Mouse (Mus musculus): Measurements from ENCODE around the gene Per1. TPM values are rescaled to one million over a fixed set of nuclear protein-coding genes. Genes with fewer than 3 reads are reported as not detected.

Gene Per1
- polyA plus RNA-seq, 1 experiment from 2014 or later: 13.4 TPM

DNA sequence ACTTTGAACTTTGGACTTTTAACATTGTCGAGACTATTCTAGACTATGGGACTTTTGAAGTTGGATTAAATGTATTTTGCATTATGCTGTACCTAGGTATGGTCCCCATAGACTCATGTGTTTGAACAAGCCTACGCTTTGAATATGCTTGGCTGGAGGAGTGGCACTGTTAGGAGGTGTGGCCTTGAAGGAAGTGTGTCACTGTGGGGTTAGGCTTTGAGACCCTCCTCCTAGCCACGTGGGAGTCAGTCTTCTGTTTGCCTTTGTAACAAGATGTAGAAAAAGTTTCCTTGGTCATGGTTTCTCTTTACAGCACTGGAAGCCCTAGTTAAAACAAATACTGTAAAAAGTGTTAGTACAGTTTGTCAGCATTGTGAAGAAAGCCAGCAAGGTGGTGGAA, 41.2 kb upstream of the Per1 start:
- Histone ChIP-seq H3K9ac (ENCODE audit: low read length) (no peak overlapping the region), H3K4me1 (replicated peaks; ENCODE audit: control insufficient read depth, insufficient read depth, low read length) (peaks cover 6% of the 10 kb centered on the region), H3K9me3 (ENCODE audit: control insufficient read depth, low read length) (no peaks in the 10 kb centered on the region), H3K4me2 (ENCODE audit: low read length) (no peak overlapping the region), H3K27ac (ENCODE audit: low read depth) (no peak overlapping the region), H3K4me3 (ENCODE audit: low read depth, low read length) (no peak overlapping the region), H3K27me3 (replicated peaks; ENCODE audit: control insufficient read depth, insufficient read depth, low read length) (no peaks in the 10 kb centered on the region), H3K36me3 (ENCODE audit: control insufficient read depth, insufficient read depth, low read length) (peaks cover 45% of the 10 kb centered on the region)
- DNase-seq (ENCODE audit: low spot score): no peak
- WGBS: 70% methylated on average over 3 of the region's 3 CpGs
- ATAC-seq (replicated peaks; ENCODE audit: low FRiP score, low TSS enrichment, low read depth): no peak

- 59% methylated on average over 2 of the region's 2 CpGs for WGBS
- DNase-seq (ENCODE audit: low spot score) (no peak), ATAC-seq (replicated peaks; ENCODE audit: low FRiP score, low TSS enrichment, low read depth) (no peak)
- peak overlapping the region; percentile 80 for H3K4me2 ChIP-seq (ENCODE audit: low read length)
- H3K27me3 ChIP-seq (replicated peaks; ENCODE audit: control insufficient read depth, insufficient read depth, low read length): no peaks in the 10 kb centered on the region
- peak overlapping the region; percentile 8; the same call in 1 of the 2 replicates for H3K27ac ChIP-seq (ENCODE audit: low read depth)
- peak overlapping the region; percentile 78 for H3K4me3 ChIP-seq (ENCODE audit: low read depth, low read length)
- peaks cover 8% of the 10 kb centered on the region; the same call in 1 of the 2 replicates for H3K36me3 ChIP-seq (ENCODE audit: control insufficient read depth, insufficient read depth, low read length)
- peaks cover 21% of the 10 kb centered on the region for H3K4me1 ChIP-seq (replicated peaks; ENCODE audit: control insufficient read depth, insufficient read depth, low read length)
- H3K9ac ChIP-seq (ENCODE audit: low read length): peak overlapping the region; percentile 33
- no peaks in the 10 kb centered on the region for H3K9me3 ChIP-seq (ENCODE audit: control insufficient read depth, low read length)
Observed at GRCm38 (mm10) chr11:69058265-69058664, 36.8 kb upstream of the Per1 start.

DNA sequence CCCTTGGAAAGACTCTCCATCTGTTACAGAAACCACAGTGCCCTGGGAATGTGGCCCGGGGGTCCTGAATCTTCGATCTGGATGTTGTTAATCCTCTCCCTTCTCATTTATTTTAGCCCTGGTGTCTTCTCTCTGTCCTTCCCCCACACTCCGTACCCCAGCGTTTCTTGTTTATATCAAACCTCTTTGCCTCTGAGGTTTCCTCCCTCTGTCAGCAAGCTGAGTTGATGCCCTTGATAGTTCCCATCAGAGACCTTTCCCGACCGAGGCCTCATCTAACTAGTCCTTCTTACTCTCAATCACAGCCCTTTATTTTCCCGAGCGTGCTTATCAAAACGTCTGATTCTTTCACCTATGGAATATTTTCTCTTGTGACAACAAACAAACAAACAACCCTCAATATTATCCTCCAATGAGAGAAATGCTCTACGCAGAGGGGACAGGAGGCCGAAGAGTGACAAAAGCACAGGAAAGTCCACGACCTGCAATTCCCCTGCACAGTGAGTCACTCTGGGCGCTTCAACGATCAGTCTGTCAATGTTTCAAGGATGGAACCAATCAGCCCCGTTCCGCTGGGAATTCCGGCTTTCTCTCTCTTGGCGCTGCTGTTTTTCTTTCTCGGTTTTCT, 36.2 kb upstream of the Per1 start:
- peaks cover 21% of the 10 kb centered on the region for H3K4me1 ChIP-seq (replicated peaks; ENCODE audit: control insufficient read depth, insufficient read depth, low read length)
- no peaks in the 10 kb centered on the region for H3K27me3 ChIP-seq (replicated peaks; ENCODE audit: control insufficient read depth, insufficient read depth, low read length)
- ATAC-seq (replicated peaks; ENCODE audit: low FRiP score, low TSS enrichment, low read depth): peak; percentile 9
- H3K9me3 ChIP-seq (ENCODE audit: control insufficient read depth, low read length): no peaks in the 10 kb centered on the region
- DNase-seq (ENCODE audit: low spot score): no peak
- 1% methylated on average over 19 of the region's 19 CpGs for WGBS
- H3K4me2 ChIP-seq (ENCODE audit: low read length): peak overlapping the region; percentile 80
- peak overlapping the region; percentile 78 for H3K4me3 ChIP-seq (ENCODE audit: low read depth, low read length)
- H3K36me3 ChIP-seq (ENCODE audit: control insufficient read depth, insufficient read depth, low read length): peaks cover 2% of the 10 kb centered on the region; the same call in 1 of the 2 replicates
- peak overlapping the region; percentile 33 for H3K9ac ChIP-seq (ENCODE audit: low read length)
- peak overlapping the region; percentile 8 for H3K27ac ChIP-seq (ENCODE audit: low read depth)

- peak within 1 kb of the TSS; percentile 89 for H3K27ac ChIP-seq (ENCODE audit: low read depth)
- H3K4me1 ChIP-seq (replicated peaks; ENCODE audit: control insufficient read depth, insufficient read depth, low read length): peaks cover 21% of the 10 kb centered on the region
- no peaks in the 10 kb centered on the region for H3K9me3 ChIP-seq (ENCODE audit: control insufficient read depth, low read length)
- H3K27me3 ChIP-seq (replicated peaks; ENCODE audit: control insufficient read depth, insufficient read depth, low read length): no peaks in the 10 kb centered on the region
- H3K36me3 ChIP-seq (ENCODE audit: control insufficient read depth, insufficient read depth, low read length): no peaks in the 10 kb centered on the region
- under 1% methylated on average over 64 of the region's 64 CpGs for whole genome bisulfite sequencing
- H3K4me3 ChIP-seq (ENCODE audit: low read depth, low read length): peak within 1 kb of the TSS; percentile 78
- peak; percentile 93 for DNase-seq (ENCODE audit: low spot score)
- peak within 1 kb of the TSS; percentile 80 for H3K4me2 ChIP-seq (ENCODE audit: low read length)
- peak; percentile 89 for ATAC-seq (replicated peaks; ENCODE audit: low FRiP score, low TSS enrichment, low read depth)
- peak within 1 kb of the TSS; percentile 84 for H3K9ac ChIP-seq (ENCODE audit: low read length)
Observed at GRCm38 (mm10) chr11:69059357-69059974, 35.6 kb upstream of the Per1 start, which contains the start of gene Borcs6. Gene Borcs6 (plus strand): TSS chr11:69059717.

GRCm38 (mm10) chr11:69059975-69060411, 35.0 kb upstream of the Per1 start:
- H3K27me3 ChIP-seq (replicated peaks; ENCODE audit: control insufficient read depth, insufficient read depth, low read length): no peaks in the 10 kb centered on the region
- peak; percentile 82 for DNase-seq (ENCODE audit: low spot score)
- peak overlapping the region; percentile 78 for H3K4me3 ChIP-seq (ENCODE audit: low read depth, low read length)
- H3K4me1 ChIP-seq (replicated peaks; ENCODE audit: control insufficient read depth, insufficient read depth, low read length): peaks cover 21% of the 10 kb centered on the region
- ATAC-seq (replicated peaks; ENCODE audit: low FRiP score, low TSS enrichment, low read depth): peak; percentile 15; the same call in 1 of the 2 replicates
- no peaks in the 10 kb centered on the region for H3K36me3 ChIP-seq (ENCODE audit: control insufficient read depth, insufficient read depth, low read length)
- peak overlapping the region; percentile 80 for H3K4me2 ChIP-seq (ENCODE audit: low read length)
- H3K9ac ChIP-seq (ENCODE audit: low read length): peak overlapping the region; percentile 84
- H3K27ac ChIP-seq (ENCODE audit: low read depth): peak overlapping the region; percentile 89
- H3K9me3 ChIP-seq (ENCODE audit: control insufficient read depth, low read length): no peaks in the 10 kb centered on the region
- whole genome bisulfite sequencing: under 1% methylated on average over 47 of the region's 49 CpGs

DNA sequence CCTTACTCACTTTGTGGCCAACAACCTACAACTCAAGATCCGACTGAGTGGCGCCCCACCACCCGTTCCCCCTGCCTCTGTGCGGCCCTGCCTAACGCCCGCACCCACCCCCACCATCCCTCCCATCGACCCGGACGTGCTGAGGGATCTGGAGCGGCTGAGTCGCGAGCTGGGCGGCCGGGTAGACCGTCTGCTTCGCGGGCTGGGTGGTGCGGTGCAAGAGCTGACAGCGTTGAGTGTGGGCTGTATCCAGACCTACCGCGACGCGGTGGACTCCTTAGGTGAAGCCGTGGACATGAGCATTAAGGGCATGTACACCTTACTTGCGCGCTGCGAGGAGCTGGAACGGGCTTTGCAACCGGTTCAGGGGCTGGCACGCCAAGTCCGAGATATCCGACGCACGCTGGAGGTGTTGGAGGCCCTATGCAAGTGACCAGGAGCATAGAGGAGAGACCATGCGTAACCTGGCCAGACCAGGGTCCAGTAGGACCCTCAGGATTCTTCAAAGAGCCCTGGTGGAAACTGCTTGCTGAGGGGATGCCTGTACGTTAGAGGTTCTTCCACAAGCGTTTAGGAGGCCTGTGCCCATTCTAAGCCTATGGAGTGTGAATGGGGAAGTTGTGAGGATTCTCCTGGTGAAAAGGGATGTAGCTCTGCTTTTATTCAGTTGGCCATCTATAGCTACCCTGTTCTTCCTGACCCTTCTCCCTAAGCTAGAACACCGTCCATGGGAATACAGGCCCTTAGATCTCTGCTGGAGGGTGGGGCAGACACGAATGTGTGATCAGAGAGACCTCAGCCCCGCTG, 34.4 kb upstream of the Per1 start:
- Histone ChIP-seq H3K27ac (ENCODE audit: low read depth) (peak overlapping the region; percentile 89), H3K9ac (ENCODE audit: low read length) (peak overlapping the region; percentile 84), H3K4me2 (ENCODE audit: low read length) (peak overlapping the region; percentile 80), H3K36me3 (ENCODE audit: control insufficient read depth, insufficient read depth, low read length) (no peaks in the 10 kb centered on the region), H3K4me3 (ENCODE audit: low read depth, low read length) (peak overlapping the region; percentile 78), H3K9me3 (ENCODE audit: control insufficient read depth, low read length) (no peaks in the 10 kb centered on the region), H3K27me3 (replicated peaks; ENCODE audit: control insufficient read depth, insufficient read depth, low read length) (no peaks in the 10 kb centered on the region), H3K4me1 (replicated peaks; ENCODE audit: control insufficient read depth, insufficient read depth, low read length) (peaks cover 21% of the 10 kb centered on the region)
- 2% methylated on average over 40 of the region's 40 CpGs for WGBS
- no peak for DNase-seq (ENCODE audit: low spot score)
- ATAC-seq (replicated peaks; ENCODE audit: low FRiP score, low TSS enrichment, low read depth): no peak

DNA sequence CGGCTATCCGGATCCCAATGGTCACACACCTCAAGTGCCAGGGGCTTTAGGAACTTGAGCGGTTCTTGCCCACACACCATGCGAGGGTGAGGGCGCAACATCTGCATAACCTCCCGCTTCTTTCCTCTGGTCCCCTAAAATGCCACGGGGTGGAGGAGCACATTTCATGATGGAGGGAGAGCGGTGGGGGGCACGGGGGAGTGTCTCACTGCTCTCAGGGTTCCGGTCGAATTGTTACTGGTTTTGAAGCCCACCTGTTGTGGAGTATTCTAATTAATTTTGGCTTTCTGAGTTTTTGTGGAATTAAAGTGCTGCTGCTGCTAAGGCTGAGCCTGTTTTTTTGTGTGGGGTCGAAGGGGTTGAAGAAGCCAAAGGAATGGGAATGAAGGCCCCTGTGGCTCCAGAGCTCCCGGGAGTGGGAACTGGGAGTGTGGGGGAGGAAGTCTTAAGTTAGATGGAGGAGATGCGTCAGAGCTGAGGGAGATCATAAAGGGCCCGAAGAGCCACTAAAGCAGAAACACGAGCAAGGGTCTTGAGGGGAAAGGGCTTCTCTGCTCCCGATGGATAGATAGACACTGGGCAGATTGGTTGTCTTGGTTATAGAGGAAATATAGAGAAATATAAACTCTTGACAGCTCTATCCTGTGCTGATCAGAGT, 33.6 kb upstream of the Per1 start:
- Histone ChIP-seq H3K27ac (ENCODE audit: low read depth) (no peak overlapping the region), H3K36me3 (ENCODE audit: control insufficient read depth, insufficient read depth, low read length) (no peaks in the 10 kb centered on the region), H3K9ac (ENCODE audit: low read length) (peak overlapping the region; percentile 84), H3K27me3 (replicated peaks; ENCODE audit: control insufficient read depth, insufficient read depth, low read length) (no peaks in the 10 kb centered on the region), H3K4me2 (ENCODE audit: low read length) (peak overlapping the region; percentile 80), H3K9me3 (ENCODE audit: control insufficient read depth, low read length) (no peaks in the 10 kb centered on the region), H3K4me1 (replicated peaks; ENCODE audit: control insufficient read depth, insufficient read depth, low read length) (peaks cover 21% of the 10 kb centered on the region), H3K4me3 (ENCODE audit: low read depth, low read length) (peak overlapping the region; percentile 78)
- DNase-seq (ENCODE audit: low spot score) (no peak), ATAC-seq (replicated peaks; ENCODE audit: low FRiP score, low TSS enrichment, low read depth) (no peak)
- WGBS: 13% methylated on average over 17 of the region's 17 CpGs

DNA sequence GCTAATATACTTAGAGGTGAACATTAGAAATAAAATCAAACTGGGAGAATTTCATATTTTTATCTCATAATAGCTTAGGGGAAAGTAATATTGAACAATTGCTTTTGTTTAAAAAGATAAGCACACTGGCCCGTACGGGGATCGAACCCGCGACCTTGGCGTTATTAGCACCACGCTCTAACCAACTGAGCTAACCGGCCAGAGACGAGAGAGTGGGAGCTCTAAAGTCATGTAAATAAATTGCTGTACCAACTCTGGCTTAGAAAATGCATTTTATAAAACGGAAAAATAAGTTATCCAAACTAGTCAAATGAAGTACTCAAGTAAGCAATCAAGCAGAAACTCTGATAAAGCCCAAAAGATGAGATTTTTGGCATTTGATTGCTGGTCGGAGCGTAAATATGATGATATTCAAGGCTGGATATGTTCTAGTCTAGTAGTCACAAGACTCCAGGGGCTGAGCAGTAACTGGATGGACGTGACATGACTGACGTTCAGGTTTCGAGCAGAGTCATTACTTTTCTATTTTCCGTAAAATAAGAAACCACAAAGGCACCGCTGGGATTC, 32.7 kb upstream of the Per1 start:
- H3K9ac ChIP-seq (ENCODE audit: low read length): peak overlapping the region; percentile 41; the same call in 1 of the 2 replicates
- no peaks in the 10 kb centered on the region for H3K36me3 ChIP-seq (ENCODE audit: control insufficient read depth, insufficient read depth, low read length)
- DNase-seq (ENCODE audit: low spot score) (peak; percentile 83), ATAC-seq (replicated peaks; ENCODE audit: low FRiP score, low TSS enrichment, low read depth) (no peak; the same call in 1 of the 2 replicates)
- peak overlapping the region; percentile 93 for H3K4me3 ChIP-seq (ENCODE audit: low read depth, low read length)
- H3K4me1 ChIP-seq (replicated peaks; ENCODE audit: control insufficient read depth, insufficient read depth, low read length): peaks cover 21% of the 10 kb centered on the region
- no peaks in the 10 kb centered on the region for H3K9me3 ChIP-seq (ENCODE audit: control insufficient read depth, low read length)
- H3K4me2 ChIP-seq (ENCODE audit: low read length): peak overlapping the region; percentile 80
- H3K27ac ChIP-seq (ENCODE audit: low read depth): peak overlapping the region; percentile 67; the same call in 1 of the 2 replicates
- under 1% methylated on average over 17 of the region's 17 CpGs for WGBS
- H3K27me3 ChIP-seq (replicated peaks; ENCODE audit: control insufficient read depth, insufficient read depth, low read length): no peaks in the 10 kb centered on the region
